Mouse (Mus musculus) heart, postnatal 0 days (tissue): ENCODE data around the gene Frem2. TPM values are rescaled to one million over a fixed set of nuclear protein-coding genes. Genes with fewer than 3 reads are reported as not detected.

Experiments
- ATAC-seq: fragments of 200-750 bp; cut with Nextera tagmentation; 2 replicates; pipeline ENCODE4 v1.8.0; 2017; ENCODE audit warnings: low read depth, moderate number of reproducible peaks, moderate library complexity; ENCODE audit not compliant: insufficient read depth
- DNase-seq: peaks from one replicate; pipeline ENCODE4 v3.0.0-alpha.2; 2016; ENCODE audit warnings: low spot score
- H3K27ac ChIP-seq: fragments of 300-500 bp; sonication (generic); 2 replicates; pipeline ENCODE4 v1.5.1; 2014; ENCODE audit warnings: low read depth, mild to moderate bottlenecking
- H3K27me3 ChIP-seq: fragments of 300-500 bp; sonication (generic); 2 replicates; pipeline ENCODE4 v1.6.1; 2014; ENCODE audit warnings: low read length, mixed read lengths; ENCODE audit not compliant: control insufficient read depth, insufficient read depth
- H3K36me3 ChIP-seq: fragments of 300-500 bp; sonication (generic); replicated peaks from 2 replicates; pipeline ENCODE4 v1.6.1; 2014; ENCODE audit warnings: low read length, mixed read lengths; ENCODE audit not compliant: control insufficient read depth, insufficient read depth
- H3K4me1 ChIP-seq: fragments of 300-500 bp; sonication (generic); 2 replicates; pipeline ENCODE4 v1.6.1; 2014; ENCODE audit warnings: antibody characterized with exemption; ENCODE audit not compliant: control insufficient read depth, insufficient read depth
- H3K4me2 ChIP-seq: fragments of 300-500 bp; sonication (generic); 2 replicates; pipeline ENCODE4 v1.6.1; 2014; ENCODE audit warnings: low read depth, mild to moderate bottlenecking, low read length, moderate library complexity
- H3K4me3 ChIP-seq: fragments of 300-500 bp; sonication (generic); 2 replicates; pipeline ENCODE4 v1.5.1; 2014; ENCODE audit warnings: low read depth, low read length
- H3K9ac ChIP-seq: fragments of 300-500 bp; sonication (generic); replicated peaks from 2 replicates; pipeline ENCODE4 v1.6.1; 2014; ENCODE audit warnings: low read depth, low read length, mixed read lengths
- H3K9me3 ChIP-seq: fragments of 300-500 bp; sonication (generic); replicated peaks from 2 replicates; pipeline ENCODE4 v1.6.1; 2016; ENCODE audit warnings: low read length; ENCODE audit not compliant: control insufficient read depth
- CTCF ChIP-seq: IDR thresholded peaks from 2 replicates; pipeline ENCODE4 v1.5.1; 2016; ENCODE audit warnings: antibody characterized with exemption, control low read depth, low read depth
- EP300 ChIP-seq: IDR thresholded peaks from 2 replicates; pipeline ENCODE4 v1.6.1; 2016; ENCODE audit warnings: antibody characterized with exemption, low read depth
- WGBS: fragments of 180-500 bp; shearing (Covaris S2); extraction: QIAGEN DNeasy Blood & Tissue Kit; methylation state at CpG from one replicate; pipeline ENCODE4 v1.1.7; 2014; 5-methylcytosine and 5-hydroxymethylcytosine counted together
- polyA plus RNA-seq: library from polyadenylated mRNA; unstranded; fragments of >200 nt; fragmentation: Nextera tagmentation; extraction: Ambion mirVana; gene quantifications from 2 replicates; pipeline ENCODE4 v1.2.1, GENCODE M21; 2015
- total RNA-seq: library from RNA; depleted of rRNA; stranded (reverse); fragments of >200 nt; gene quantifications from 2 replicates; pipeline ENCODE4 v1.2.3, GENCODE M21; 2014; ENCODE audit warnings: low replicate concordance; rRNA removed

Gene Frem2
- total and polyA plus RNA-seq, 2 experiments from 2014 or later = 1.4 to 16.4 TPM

- WGBS = 66% methylated on average over 9 of the region's 9 CpGs
- Histone ChIP-seq H3K27ac (no peak overlapping the region), H3K4me2 (peak overlapping the region; percentile 15; the same call in 1 of the 2 replicates), H3K4me1 (peaks cover 26% of the 10 kb centered on the region), H3K27me3 (no peaks in the 10 kb centered on the region), H3K9ac (no peak overlapping the region), H3K4me3 (no peak overlapping the region), H3K36me3 (peaks cover 18% of the 10 kb centered on the region), H3K9me3 (no peaks in the 10 kb centered on the region)
- no peak for ATAC-seq
- no peak for TF ChIP-seq EP300
- DNase-seq = no peak
These were observed 190.7 kb downstream of the Frem2 start for GRCm38 (mm10) chr3:53466481-53466880.

DNA sequence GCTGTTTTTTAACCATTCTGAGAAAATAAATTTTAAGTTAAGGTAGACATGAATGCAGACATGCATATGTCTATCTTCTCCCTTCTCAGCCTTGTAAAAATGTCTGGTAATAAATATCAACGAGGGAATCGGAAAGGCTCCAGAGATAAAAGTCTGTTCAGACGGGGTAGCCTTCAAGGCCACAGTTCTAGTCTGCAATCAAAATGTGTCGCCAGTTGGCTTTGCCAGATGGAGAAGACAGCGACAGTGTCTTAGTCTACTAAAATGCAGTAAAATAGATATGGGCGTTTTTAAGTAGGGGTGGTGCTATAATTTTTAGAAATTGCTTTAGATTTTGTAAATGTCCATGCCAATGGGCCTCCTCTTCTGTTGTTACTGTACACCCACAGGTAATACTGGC, 191.8 kb downstream of the Frem2 start:
- WGBS = 21% methylated on average over 6 of the region's 6 CpGs
- peaks cover 26% of the 10 kb centered on the region for H3K4me1 ChIP-seq
- ATAC-seq = no peak
- peak overlapping the region; percentile 90 for H3K4me3 ChIP-seq
- no peak for DNase-seq
- no peak for TF ChIP-seq EP300
- H3K27me3 ChIP-seq = no peaks in the 10 kb centered on the region
- peak overlapping the region; percentile 83 for H3K4me2 ChIP-seq
- no peak overlapping the region for H3K27ac ChIP-seq
- peak overlapping the region; percentile 17; the same call in 1 of the 2 replicates for H3K9ac ChIP-seq
- peaks cover 15% of the 10 kb centered on the region for H3K36me3 ChIP-seq
- H3K9me3 ChIP-seq = no peaks in the 10 kb centered on the region

- H3K4me1 ChIP-seq = peaks cover 26% of the 10 kb centered on the region
- peaks cover 16% of the 10 kb centered on the region for H3K36me3 ChIP-seq
- H3K27ac ChIP-seq = peak overlapping the region; percentile 85
- H3K4me3 ChIP-seq = peak overlapping the region; percentile 90
- H3K9ac ChIP-seq = peak overlapping the region; percentile 91
- no peaks in the 10 kb centered on the region for H3K9me3 ChIP-seq
- TF ChIP-seq CTCF (no peak), EP300 (no peak)
- peak overlapping the region; percentile 83 for H3K4me2 ChIP-seq
- DNase-seq (no peak), ATAC-seq (no peak)
- under 1% methylated on average over 20 of the region's 20 CpGs for WGBS
- H3K27me3 ChIP-seq = no peaks in the 10 kb centered on the region
These were observed 192.9 kb downstream of the Frem2 start for GRCm38 (mm10) chr3:53464146-53464698.

Other genes with a start within 250 kb of the Frem2 start
- gene Nhlrc3, start 194.0 kb downstream of the Frem2 start, total RNA-seq = 4.9 and 5.1 TPM in 2 replicates
- gene Nhlrc3, start 194.0 kb downstream of the Frem2 start, polyA plus RNA-seq = 4.0 and 4.2 TPM in 2 replicates
- 2.4 and 4.3 TPM in 2 replicates for gene Proser1, start 193.7 kb downstream of the Frem2 start, total RNA-seq
- gene Proser1, start 193.7 kb downstream of the Frem2 start, polyA plus RNA-seq = 8.2 and 8.6 TPM in 2 replicates
- 1.6 TPM in 1 of 2 replicates, not detected in the other for gene Stoml3, start 168.7 kb downstream of the Frem2 start, total RNA-seq
- gene Stoml3, start 168.7 kb downstream of the Frem2 start, polyA plus RNA-seq = not detected in 2 replicates
- gene Gm10985, start 187.7 kb upstream of the Frem2 start, total RNA-seq = not detected in 2 replicates
- not detected in 2 replicates for gene Gm10985, start 187.7 kb upstream of the Frem2 start, polyA plus RNA-seq
- gene Ufm1, start 206.5 kb upstream of the Frem2 start, total RNA-seq = 8.0 and 10.9 TPM in 2 replicates
- 65.6 and 70.0 TPM in 2 replicates for gene Ufm1, start 206.5 kb upstream of the Frem2 start, polyA plus RNA-seq